Mouse (Mus musculus): ENCODE measurements around the gene Gpr68.

DNA sequence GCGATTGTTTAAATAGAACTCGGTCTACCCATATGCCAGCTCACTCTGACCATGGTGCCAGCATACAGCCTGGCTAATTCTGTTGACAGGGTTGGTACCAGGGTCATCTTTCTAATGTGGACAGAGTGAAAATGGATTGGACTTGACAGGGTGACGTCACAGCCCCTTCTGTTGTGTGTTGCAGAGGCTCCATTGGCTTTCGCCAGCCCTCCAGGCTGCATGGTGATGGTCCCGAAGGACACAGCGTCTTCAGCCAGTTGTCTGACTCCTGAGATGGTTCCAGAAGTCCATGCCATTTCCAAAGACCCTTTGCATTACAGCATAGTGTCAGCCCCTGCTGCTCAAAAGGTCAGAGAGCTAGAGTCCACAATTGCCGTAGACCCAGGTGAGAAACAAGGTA lies 63.5 kb downstream of the Gpr68 start:
- TF ChIP-seq POLR2A (IDR thresholded peaks at IDR 0.05; ENCODE audit: control insufficient read depth, extremely low read depth, insufficient read depth, low read length, poor library complexity) = no peak
- TF ChIP-seq CTCF (IDR thresholded peaks at IDR 0.05; ENCODE audit: borderline replicate concordance, control insufficient read depth, extremely low read depth, insufficient read depth, low read length, poor library complexity) = no peak

Measured in thymus, adult 2 months (tissue).